Mouse (Mus musculus) kidney, adult 2 months (tissue): ENCODE data around the gene Zfp985. TPM values are rescaled to one million over a fixed set of nuclear protein-coding genes. Genes with fewer than 3 reads are reported as not detected.
A peak's percentile ranks its signal among the peaks of the same experiment; 100 is the strongest.
"Not testable (repeated sequence)": the region's sequence is repeated elsewhere in the genome, so short reads cannot be mapped to it uniquely, and the experiment has no call there.

ENCODE experiments used
- DNase-seq: peaks from one replicate; pipeline ENCODE4 v3.0.0; 2021
- H3K27ac ChIP-seq: fragments of 200-500 bp; 2 replicates; pipeline ENCODE4 v1.5.1; 2012; ENCODE audit warnings: low read depth, low read length, control low read depth, inconsistent platforms; ENCODE audit not compliant: insufficient read depth
- H3K27me3 ChIP-seq: fragments of 200-500 bp; replicated peaks from 2 replicates; pipeline ENCODE4 v1.6.1; 2012; ENCODE audit warnings: mild to moderate bottlenecking, moderate library complexity, low read length, inconsistent platforms; ENCODE audit not compliant: control insufficient read depth, insufficient read depth
- H3K36me3 ChIP-seq: fragments of 200-500 bp; 2 replicates; pipeline ENCODE4 v1.6.1; 2012; ENCODE audit warnings: mild to moderate bottlenecking, moderate library complexity, low read length, inconsistent platforms; ENCODE audit not compliant: control insufficient read depth, insufficient read depth
- H3K4me1 ChIP-seq: fragments of 200-500 bp; 2 replicates; pipeline ENCODE4 v1.6.1; 2011; ENCODE audit warnings: low read length; ENCODE audit not compliant: control insufficient read depth, insufficient read depth
- H3K4me3 ChIP-seq: fragments of 200-500 bp; 2 replicates; pipeline ENCODE4 v1.5.1; 2011; ENCODE audit warnings: mild to moderate bottlenecking, low read depth, low read length, control low read depth; ENCODE audit not compliant: insufficient read depth
- CTCF ChIP-seq: fragments of 200-500 bp; conservative IDR thresholded peaks from 2 replicates; pipeline ENCODE4 v1.5.1; 2011; ENCODE audit warnings: low read depth, mild to moderate bottlenecking, control low read depth, low read length, moderate library complexity, mixed read lengths; ENCODE audit not compliant: insufficient read depth, insufficient read length
- POLR2A ChIP-seq: fragments of 200-500 bp; IDR thresholded peaks from one replicate; pipeline ENCODE4 v1.6.1; 2011; ENCODE audit warnings: low read depth, low read length, control low read depth
- WGBS: fragments of 180-500 bp; shearing (Covaris S2); methylation state at CpG from one replicate; pipeline ENCODE4 v1.1.7; 2018; 5-methylcytosine and 5-hydroxymethylcytosine counted together
- polyA plus RNA-seq: library from polyadenylated mRNA; depleted of rRNA; stranded (reverse); fragments of >200 nt; gene quantifications from 2 replicates; pipeline ENCODE4 v1.2.3, GENCODE M21; 2012

Zfp985 gene
- polyA plus RNA-seq, 1 experiment = not detected

GRCm38 (mm10) chr4:147541105-147541504 lies 12.0 kb upstream of the Zfp985 start:
- Histone ChIP-seq H3K27me3 (no peaks in the 10 kb centered on the region), H3K27ac (no peak overlapping the region), H3K4me1 (no peaks in the 10 kb centered on the region), H3K36me3 (no peaks in the 10 kb centered on the region; the same call in 1 of the 2 replicates), H3K4me3 (no peak overlapping the region)
- DNase-seq = no peak
- TF ChIP-seq CTCF (no peak), POLR2A (no peak)

- not testable (repeated sequence) for H3K27me3 ChIP-seq, H3K4me3 ChIP-seq, H3K36me3 ChIP-seq, DNase-seq, H3K27ac ChIP-seq, H3K4me1 ChIP-seq
- 72% methylated on average over 2 of the region's 2 CpGs for WGBS
Measured at GRCm38 (mm10) chr4:147554361-147554760, 1.3 kb downstream of the Zfp985 start.

DNA sequence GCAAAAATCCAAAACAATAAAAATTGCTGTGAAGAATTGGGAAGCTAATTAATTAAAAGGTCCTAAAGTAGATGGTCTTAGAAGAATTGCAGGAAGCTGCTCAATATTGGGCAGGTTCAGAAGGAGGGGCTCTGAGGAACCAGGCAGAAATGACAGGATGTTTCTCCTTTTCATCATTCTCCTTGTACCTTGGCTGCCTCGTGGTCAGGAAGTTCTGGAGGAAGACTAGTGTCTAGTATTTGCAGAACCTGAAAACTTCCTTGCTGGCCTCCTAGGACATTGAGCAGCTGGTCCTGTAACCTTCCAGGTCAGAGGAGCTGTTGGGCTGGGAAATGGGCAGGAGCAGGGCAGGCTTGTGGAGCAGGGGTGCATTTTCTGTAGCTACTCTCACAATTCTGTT lies 3.8 kb downstream of the Zfp985 start:
- H3K27ac ChIP-seq, H3K27me3 ChIP-seq, H3K4me3 ChIP-seq, DNase-seq, H3K36me3 ChIP-seq, H3K4me1 ChIP-seq: not testable (repeated sequence)
- 30% methylated on average over 1 of the region's 1 CpGs for WGBS

GRCm38 (mm10) chr4:147558011-147558410 lies 4.9 kb downstream of the Zfp985 start:
- H3K36me3 ChIP-seq, H3K27me3 ChIP-seq, H3K4me1 ChIP-seq, DNase-seq, H3K4me3 ChIP-seq, H3K27ac ChIP-seq: not testable (repeated sequence)

DNA sequence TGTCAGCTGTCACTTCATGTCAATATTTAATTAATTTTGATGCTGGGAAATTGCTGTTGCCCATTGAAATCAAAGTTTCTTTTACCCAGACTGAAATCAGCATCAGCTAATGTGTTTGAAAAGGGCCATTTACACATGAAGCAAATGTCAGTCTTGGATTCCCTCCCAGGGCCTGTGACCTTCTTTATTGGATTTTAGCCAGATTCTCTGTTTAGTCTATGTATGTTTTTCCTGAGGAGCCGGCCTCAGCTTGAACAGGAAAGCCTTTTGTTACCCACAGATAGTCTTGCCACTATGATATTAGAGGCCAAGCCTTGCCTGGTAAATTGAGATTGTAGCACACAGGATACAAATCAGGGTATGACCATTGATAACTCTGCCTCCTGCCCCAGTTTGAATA lies 6.0 kb downstream of the Zfp985 start:
- H3K4me1 ChIP-seq, H3K36me3 ChIP-seq, H3K27ac ChIP-seq, H3K27me3 ChIP-seq, H3K4me3 ChIP-seq: not testable (repeated sequence)
- 49% methylated on average over 1 of the region's 1 CpGs for WGBS
- DNase-seq = peak; percentile 55

- no peaks in the 10 kb centered on the region for H3K4me1 ChIP-seq
- no peaks in the 10 kb centered on the region for H3K27me3 ChIP-seq
- H3K27ac ChIP-seq = no peak overlapping the region
- 63% methylated on average over 6 of the region's 6 CpGs for WGBS
- TF ChIP-seq POLR2A (no peak), CTCF (no peak)
- DNase-seq = no peak
- H3K36me3 ChIP-seq = no peaks in the 10 kb centered on the region
- no peak overlapping the region for H3K4me3 ChIP-seq
Measured at GRCm38 (mm10) chr4:147565426-147566220, 12.5 kb downstream of the Zfp985 start.

DNA sequence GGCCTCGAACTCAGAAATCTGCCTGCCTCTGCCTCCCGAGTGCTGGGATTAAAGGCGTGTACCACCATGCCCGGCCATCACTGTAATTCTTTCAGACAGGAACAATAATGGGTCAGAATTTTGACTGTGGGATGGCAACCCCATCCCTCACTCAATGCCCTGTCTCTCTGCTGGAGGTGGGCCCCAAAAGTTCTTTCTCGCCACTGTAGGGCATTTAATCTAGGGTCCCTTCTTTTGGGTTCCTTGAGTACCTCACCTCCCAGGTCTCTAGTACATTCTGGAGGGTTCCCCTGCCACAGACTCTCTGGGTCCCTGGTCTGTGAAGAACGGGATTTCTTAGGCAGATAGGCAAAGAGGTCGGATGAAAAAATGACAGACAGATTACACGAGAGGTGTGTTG lies 18.1 kb downstream of the Zfp985 start:
- H3K36me3 ChIP-seq, DNase-seq, H3K4me3 ChIP-seq, H3K27me3 ChIP-seq, H3K4me1 ChIP-seq, H3K27ac ChIP-seq: not testable (repeated sequence)
- 85% methylated on average over 8 of the region's 8 CpGs for WGBS

DNA sequence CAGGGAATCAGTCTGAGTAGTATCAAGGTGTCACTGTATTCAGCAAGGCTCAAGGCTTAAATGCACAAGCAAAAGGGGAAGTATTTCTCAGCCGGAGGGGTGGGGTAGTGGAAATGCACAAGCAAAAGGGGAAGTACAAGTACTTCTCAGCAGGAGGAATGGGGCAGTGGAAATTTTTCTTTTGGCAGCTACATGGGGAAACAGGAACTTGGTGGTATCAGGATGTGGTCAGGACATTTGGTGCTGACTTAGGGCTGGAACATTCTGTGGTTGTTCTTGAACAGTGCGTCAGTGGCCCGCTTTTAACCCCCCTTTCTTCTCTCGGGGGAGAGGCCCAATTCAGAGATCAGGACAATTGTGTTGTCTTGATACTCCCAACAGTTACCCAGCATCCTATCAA lies 26.3 kb downstream of the Zfp985 start:
- H3K27me3 ChIP-seq, H3K4me3 ChIP-seq, DNase-seq, H3K36me3 ChIP-seq, H3K4me1 ChIP-seq, H3K27ac ChIP-seq: not testable (repeated sequence)
- 90% methylated on average over 4 of the region's 4 CpGs for whole genome bisulfite sequencing
